Mouse (Mus musculus) heart, adult 9 months (tissue): Measurements from ENCODE around the gene Atp8b3.

Experiments used
- DNase-seq, 2 experiments: peaks; one replicate each; pipeline ENCODE4 v3.0.0; 2022; ENCODE audit warnings: low spot score in 2 of 2

Gene Atp8b3

DNA sequence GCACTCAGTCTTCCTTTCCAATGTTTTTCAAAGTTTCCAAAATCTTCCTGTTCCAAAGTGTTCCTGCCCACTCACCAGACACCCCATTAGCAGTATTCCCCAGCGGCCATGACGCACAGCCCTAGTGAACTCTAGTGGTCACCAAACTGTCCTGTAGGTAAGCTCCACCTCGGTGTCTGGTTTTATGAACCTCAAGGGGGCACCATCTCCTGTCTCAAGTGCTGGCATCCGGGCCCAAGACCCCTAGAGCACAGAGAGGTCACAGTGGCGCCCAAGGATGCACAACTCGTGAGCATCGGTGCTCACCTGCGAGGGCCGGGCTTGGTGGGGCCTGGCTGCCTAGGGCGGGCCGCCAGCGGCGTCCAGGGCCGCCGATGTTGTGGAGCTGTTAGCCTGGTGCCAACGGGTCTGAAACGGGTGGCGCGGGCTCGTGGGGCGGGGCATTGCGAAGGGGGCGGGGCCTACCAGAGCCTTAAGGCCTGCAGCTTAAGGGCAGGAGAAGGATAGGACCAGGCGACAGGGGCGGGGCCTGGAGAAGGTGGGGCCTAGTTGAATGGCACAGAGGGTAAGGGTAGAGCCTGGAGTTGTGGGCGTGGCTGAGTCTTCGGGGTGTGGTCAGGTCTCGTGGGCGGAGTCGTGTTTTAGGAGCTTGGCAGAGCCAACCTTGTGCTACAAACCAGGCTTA, at the start of gene Atp8b3:
Atp8b3 (minus strand) TSS at position 415 of the 685 bp plus-strand sequence.
- peak; percentile 41 to 48 for DNase-seq

DNA sequence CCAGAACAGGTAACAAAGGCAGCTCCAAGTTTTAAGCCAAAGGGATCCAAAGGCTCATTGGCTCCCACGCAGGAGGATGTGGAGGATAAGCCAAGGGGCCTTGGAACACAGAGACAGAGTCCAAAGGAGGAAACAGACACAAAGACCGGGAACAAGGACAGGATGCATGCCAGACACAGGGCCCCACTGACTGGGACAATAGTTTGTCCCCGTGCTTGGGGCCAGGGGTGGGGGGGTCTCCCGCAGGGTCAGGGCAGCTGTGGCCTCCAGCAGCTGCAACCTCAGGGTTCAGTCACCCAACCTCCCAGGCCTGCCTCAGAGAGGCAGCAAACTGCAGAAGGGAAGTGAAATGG, 48.4 kb upstream of the Atp8b3 start:
- peak; percentile 67 to 85 for DNase-seq

DNA sequence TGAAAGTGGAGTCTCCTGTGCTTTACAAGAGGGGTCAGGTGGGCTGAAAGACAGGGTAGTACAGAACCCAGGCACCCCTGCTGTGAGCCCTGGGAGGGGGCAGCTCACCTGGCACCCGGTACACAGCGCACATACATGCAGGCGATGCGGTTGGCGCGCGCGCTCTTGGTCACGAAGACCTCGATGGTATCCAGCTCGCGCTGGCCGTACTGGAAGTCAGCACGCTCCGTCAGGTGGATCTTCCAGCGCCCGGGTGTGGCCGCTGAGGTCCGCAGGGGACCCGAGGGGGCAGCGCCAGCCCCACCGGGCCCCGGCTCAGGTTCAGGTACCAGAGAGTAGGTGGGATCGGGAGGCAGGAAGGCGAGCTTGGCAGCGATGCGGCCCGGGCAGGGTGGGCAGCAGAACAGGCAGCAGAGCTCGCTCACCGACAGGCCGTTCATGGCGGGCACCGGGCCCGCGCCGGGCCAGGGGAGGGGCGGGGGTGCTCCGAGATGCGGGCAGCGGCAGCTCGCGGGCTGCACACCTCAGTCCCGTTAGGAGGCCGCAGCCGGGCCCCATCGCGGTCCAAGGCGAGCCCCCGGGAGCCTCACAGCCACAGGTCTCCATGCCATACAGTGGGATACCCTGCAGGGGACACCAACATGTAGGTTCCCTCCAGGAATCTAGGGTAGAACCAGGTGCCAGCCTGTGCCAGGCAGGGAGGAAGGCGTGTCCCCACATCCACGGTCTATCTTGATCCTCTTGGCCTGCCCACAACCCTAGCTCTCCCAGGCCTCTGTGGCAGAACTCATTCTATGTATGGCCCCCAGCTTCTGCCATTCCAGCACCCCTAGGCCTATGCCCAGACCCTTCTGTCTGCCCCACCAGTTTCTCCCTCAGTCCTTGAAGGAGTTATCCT, 47.7 kb upstream of the Atp8b3 start:
- DNase-seq: no peak

DNA sequence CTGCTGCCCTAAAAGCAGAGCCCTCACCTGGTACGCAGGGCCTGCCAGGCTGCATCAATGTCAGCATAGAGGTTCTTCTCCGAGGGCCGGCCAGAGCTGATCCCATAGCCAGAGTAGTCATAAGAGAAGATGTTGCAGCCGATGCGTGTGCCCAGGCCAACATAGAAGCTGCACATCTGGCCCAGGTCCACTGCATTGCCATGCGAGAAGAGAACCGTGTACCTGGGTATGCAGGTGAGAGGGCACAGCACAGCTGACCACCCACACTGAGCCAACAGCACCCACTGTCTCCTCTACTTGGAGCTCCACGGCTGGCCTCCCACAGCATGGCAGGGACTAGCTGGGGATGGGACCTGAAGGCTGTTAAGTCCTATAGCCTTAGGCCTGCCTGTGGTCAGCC, 46.7 kb upstream of the Atp8b3 start:
- no peak for DNase-seq

DNA sequence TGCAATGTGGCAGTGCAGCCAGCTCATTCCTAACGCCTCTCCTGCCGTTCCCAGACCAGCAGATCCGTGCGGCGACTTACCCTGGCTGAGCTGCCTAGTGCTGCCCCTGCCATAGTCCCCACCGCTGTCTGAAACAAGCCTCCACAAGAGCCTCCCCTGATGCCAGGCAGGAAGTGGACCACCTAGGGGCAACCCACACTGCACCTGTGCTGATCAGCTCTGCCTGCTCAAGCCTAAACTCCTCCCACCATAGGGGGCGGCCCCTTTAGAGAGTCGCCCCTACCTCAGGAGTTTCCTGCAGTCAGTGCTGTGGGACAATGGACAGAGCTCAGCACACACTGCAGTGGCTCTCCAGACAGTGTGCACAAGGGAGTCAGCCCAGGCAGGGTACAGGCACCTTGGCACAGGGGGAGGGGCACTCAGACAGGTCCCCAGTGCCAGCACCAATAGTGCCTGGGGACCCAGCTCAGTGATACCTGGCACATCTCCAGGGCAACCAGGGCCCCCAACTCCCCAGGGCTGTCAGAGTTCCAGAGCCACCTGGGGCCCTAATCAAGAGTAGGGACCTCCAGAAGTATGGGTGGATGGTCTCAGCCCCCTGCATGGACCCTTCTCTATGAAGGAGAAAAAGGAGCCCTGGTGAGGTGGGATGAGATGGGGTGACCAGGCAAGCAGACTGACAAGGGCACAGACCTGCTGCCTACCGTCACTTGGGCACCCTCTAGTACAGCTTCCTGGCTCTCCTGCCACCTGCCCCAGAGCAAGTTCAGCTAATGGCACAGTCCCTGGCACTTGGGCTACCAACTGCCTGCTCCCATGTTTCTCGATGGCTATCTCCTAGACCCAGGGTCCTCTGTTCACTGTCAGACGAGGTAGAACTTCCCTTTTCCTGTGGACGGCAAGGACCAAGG, 46.0 kb upstream of the Atp8b3 start:
- DNase-seq: no peak

DNA sequence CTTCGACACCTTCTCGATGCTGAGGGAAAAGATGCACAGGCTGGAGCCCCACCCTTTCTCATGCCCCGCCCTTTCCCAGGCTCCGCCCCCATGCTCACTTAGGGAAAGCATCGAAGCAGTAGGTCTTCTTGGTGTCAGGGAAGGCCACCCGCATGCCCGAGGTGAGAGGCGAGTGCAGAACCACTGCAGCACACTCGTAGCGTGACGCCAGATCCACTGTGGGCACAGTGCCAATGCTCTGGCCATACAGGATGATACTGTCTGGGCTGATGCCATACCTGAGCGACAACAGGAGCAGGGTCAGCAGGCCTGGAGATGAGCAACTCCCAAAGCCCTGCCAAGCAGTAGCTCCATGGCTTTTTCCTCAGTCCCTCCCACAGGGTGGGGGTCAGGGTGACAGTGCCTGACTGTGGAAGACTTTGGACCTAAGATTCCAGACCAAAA, 45.1 kb upstream of the Atp8b3 start:
- no peak for DNase-seq

DNA sequence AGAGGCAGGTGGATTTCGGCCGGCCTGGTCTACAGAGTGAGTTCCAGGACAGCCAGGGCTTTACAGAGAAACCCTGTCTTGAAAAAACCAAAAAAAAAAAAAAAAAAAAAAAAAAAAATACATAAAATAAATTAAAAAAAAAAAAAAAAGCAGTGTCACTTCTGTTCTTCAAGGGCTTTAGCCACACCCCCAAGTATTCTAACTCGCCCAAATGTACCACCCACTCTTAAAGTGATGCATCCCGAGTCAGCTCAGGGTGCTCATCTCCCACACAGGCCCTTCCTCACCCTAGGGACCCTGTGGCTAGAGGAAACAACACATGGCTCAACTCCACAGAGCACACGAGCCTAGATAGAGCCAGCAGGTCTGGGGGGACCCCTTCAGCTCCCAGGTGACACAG, 44.1 kb upstream of the Atp8b3 start:
- DNase-seq: no peak

DNA sequence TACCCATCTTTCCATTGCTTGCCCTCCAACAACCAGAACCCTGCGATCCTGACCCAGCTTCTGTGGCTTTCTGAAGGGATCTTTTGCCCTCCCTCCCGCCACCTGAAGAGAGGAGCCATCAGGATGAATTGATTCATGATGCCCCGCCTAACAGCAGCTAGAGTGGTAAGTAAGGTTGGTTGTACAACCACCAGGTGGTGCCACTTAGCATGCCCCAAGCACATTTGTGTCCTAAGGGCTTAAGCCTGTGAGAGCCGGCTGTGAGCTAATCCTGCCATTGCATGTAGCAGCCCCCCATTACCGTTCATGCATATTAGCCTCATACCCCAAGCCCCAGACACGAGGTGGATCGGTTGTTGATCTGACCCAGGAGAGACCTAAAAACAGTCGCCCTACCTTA, 40.0 kb upstream of the Atp8b3 start:
- peak; percentile 50 to 53 for DNase-seq

DNA sequence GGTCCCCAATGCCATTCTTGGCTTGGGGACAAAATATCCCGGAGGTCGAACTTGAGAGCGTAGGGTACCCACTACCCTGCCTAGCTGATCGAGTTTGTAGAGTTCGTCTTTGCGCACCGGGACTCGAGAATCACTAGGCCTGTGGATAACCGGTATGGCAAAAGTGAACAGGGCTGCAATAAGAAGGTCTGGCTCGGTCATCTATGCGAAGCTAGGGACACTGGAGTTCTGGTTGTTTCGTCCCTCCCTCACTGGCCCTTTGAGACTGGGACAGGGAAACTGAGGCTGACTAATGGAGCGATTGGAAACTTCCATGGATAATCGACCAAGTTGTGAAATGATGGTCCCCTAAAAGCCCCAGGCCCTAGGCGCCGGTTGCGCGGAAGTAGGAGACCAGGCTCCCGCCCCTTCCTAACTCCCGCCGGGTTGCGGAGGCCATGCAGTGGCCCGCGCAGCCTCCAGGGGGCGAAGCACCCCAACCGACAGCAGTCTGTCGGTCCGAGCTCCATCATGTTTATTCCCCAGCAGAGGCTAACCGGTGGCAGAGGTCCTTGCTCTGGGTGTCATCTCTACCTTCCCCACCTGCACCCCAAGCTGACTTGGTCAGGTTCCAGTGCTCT, 39.3 kb upstream of the Atp8b3 start:
- peak; percentile 85 to 86 for DNase-seq

DNA sequence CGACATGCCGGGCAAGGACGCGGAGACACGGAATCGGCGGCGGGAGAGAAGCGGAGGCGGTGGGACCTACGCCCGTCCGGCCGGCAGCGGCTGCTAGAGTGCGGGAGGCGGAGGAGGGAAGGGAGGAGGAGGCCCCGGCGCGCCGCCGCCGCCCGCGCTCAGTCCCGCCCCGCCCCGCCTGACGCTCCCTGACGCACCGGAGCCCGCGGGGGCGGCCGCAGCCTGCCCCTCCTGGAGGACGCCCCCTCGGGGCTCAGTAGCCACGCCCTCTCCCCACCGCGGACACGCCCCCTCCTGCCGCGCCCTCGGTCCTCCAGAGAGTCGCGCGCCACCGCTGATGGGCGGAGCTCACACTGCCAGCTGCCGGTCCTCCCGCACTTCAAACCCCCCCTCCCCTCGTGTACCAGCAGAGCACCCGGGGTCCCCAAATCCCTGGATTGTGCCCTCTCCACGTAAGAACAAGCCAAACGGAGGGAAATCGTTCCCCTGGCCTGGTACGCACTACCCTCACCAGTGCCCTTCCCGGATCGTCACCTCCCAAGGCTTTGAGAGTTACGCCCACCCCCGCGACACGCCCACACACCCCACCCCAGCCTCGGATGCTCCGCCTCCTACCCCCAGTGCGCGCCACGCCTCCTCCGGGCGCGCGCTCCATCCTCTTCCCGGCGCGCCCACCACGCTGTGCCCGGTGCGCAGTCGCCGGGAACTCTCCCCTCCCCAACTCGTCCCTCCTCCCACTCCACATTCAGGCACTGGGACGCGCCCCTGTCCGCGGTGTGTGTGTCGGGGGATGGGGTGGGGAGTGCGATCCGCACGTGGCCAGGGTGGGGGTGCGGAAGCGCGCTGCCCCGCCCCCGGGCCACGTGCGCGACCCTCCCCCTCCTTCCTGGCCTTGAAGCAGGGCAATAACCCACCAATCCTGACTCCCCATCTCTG, 38.5 kb upstream of the Atp8b3 start, which contains the start of gene Klf16:
Klf16 (minus strand) TSS at position 127 of the 936 bp plus-strand sequence.
- peak; percentile 96 to 98 for DNase-seq

DNA sequence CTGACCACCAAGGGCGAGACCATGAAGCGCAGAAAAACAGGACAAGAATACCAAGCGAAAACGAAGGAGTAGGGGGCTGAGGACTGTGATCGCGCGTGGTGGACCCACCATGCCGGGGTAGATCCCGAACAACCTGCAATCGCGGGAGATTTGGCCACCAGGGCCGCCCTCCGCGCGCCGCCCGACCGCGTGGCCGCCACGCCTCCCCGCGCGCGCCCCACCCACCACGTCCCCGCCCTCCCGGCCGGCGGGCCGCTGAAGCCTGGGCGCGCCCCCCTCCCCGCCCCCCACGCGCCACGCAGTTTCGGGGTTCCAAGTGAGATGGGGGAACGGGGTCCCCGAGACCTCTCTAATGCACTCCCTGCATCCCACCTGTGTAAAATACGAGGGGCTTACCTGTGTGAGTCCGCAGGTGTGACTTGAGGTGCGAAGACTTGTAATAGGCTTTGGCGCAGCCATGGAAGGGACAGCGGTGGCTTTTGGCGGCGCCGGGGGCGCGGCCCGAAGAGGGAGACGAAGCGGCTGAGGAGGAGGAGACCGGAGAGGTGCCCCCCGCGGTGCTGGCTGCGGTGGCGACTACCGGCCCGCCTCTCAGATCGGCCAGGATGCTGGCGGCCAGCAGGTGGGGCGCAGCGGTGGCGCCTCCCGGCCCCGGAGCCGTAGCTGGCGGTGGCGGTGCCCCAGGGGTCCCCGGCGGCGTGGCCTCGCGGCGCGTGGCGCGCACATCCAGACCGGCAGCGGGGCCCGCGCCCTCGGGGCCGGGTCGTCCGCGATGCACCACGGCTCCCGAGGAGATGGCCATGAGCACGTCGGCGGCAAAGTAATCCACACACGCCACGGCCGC, 37.6 kb upstream of the Atp8b3 start:
- DNase-seq: peak; percentile 42 to 49

DNA sequence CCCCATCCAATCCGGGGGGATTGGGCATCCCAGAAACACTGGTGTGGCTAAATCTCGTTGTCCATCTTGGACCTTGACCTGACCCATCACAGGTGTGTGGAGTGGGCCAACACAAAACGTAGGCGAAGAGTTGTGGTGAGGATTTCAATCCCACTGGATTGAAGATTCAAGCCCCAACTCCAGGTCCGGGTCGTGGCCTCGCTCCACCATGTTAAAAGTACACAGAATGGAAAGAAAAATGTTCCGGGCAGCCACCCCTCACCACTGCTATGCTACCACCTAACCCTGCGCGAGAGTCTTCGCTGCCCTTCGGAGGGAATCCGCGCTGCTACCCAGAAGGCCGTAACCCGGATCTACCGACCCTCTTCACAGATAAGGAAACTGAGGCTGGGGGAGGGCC, 37.0 kb upstream of the Atp8b3 start:
- no peak for DNase-seq

DNA sequence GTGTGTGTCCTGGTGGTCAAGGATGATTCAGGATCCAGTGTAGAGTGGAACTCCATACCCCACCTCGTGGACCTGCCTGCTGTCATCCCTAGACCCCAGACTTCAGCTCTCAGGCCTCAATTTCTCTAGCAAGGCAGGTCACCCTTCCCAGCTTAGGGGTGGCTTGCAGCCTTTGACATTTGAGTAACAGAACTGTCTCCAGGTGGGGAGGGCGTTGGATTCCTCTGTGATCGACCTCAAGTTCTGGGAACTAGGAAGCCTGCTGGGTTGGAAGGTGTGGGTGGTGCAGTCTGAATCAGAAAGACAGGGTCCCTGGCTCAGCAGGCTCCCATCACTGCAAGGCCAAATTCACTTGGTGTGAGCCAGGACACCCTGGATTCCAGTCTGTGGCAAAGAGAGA, 36.0 kb upstream of the Atp8b3 start:
- DNase-seq: no peak

DNA sequence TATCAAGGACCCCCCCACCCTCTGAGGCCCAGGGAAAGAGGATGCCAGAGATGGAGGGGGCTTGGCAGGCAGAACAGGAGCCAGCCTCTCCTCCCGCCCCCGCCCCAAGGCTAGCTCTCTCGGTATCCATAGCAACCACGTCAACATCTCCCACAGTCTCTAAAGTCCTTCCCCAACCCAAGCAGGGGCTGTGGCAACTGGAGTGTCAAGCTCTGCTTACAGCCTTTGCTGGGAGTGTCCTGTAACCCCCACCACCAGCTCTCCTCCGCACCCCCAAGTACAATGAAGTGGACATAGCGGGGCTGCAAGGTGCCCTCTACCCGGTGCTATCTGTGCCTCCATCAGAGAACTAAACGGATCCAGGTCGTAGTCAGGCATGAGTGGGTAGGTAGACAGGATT, 35.0 kb upstream of the Atp8b3 start:
- DNase-seq: no peak

DNA sequence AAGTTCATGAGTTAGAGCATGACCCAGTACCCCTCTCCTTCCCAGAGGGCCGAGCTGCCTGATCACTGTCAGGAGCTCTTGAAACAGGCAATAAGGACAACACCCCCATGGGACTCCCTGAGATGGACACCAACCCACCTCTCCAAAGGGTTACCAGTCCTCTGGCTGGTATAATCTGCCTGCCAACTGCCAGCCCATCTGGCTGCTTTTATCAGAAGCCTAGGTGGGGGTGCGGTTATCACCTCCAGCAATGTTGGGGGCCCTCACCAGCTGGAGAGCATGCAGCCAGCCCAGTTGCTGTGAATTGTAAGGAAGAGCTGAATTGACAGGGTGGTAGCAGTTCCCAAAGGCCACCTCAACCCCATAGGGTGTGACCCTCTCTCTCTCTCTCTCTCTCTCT, 33.6 kb upstream of the Atp8b3 start:
- DNase-seq: no peak

DNA sequence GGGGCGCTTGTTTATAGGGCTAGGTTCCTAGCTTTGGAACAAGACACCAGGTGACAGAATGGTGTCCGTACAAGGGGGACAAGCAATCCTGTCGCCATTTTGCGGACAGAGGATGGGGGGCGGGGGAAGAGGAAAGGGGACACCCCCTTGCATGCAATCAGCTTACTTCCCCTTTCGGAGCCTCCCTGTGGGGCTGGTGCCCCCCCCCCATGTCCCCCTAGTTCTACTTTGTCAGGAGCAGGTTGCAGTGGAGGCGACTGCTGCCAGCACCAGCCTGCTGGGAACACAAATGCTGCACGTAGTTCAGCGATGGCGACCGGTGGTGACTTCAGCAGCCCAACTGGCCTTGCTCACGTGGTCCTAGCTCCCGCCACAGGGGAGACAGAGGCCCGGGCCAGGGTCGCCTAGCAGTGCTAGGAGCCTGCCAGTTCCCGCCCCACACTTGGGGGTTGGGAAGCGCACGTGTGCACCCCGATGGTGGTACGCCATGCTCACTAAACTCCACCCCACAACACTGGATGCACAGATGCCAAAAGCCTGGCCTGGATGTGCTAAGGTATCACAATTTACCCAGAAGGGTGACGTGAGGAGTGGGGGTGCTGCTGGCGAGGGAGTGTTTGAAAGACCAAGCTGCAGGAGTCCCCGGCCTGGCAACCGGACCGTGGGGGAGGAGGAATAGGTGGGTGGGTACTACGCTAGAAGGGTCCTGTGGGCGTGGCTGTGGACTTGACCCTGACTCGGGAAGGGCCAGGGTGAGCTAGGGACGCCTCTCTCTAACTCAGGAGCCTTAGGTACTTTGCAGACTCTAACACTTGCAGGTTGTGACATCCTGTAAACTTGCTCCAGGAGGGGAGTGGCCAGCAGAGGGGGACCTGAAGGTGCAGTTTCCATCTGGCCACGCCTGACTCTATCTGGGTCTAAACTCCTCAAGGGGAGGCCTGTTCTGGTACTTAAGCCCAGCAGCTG, 32.2 kb upstream of the Atp8b3 start:
- DNase-seq: no peak

DNA sequence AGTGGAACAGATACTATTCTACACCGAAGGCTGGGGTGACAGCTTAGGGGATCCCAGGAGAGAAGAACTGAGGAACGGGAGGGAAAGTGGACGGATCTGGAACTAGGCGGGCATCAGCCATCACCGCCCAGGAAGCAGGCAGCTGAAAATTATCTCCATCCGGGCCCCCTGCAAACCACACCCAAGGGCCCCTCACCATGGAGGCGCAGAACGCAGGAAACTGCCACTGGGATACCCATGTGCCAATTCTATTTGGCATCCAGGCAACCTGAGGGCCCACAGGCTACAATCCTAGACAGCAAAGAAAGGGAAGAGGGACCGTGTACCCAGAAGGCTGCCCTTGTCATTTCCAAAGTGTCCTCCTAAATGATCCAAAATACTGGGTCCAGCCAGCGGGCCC, 31.5 kb upstream of the Atp8b3 start:
- no peak for DNase-seq

DNA sequence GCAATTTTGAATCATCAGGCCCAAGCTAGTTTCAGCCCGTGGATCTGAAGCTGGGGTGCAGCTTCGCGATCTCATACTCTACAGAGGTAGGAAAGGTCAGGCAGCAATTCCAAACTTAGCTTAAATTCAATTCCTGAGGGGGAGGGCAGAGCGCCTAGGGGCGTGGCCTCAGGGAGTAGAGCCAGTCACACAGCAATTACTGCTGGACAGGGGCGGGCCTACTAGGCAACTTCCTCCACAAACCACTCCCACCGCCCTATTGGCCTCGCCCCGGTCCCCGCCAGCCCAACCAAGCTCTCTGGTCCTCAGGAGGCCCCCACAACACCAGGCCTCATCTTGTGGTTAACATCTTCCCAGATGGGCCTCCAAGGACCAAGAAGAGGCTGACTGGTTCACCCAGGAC, 30.7 kb upstream of the Atp8b3 start:
- DNase-seq: peak; percentile 42 to 71
